ENCODE assay signal across 22 mouse cellular contexts in the genomic region with DNA sequence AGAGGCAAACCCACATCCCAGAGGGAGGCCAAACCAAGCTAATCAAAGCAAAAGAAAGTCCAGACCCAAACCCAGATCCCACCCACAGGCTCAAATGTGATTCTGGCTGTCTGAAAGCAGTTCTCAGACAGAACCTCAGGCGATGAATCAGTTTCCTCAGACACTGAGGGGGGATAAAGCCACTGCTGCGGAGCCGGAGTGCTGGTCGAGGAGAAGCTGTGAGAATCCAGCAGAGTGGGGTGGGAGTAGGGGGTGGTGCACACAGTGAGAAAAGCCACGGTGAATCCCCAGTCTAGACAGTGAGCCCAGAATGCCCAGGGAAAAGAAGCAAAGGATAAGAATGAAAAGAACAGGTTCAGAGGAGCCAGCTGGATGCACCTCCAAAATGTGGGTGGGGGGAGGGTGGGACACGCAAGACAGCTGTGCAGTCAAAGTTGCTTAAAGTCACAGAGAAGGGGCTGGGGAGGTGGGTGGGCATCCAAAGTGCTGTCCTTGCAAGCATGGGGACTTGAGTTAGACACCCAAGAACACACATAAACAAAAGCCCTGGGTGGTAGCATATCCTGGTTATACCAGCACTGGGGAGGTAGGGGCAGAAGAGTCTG.
DNase-seq lines count a peak whose midpoint lies in the region; ATAC-seq and TF ChIP-seq lines count a peak whose summit lies in the region.
"Had no signal": no experiment of that assay in that cellular context is flagged by ENCODE, and none has a peak within 500 bp of the region (broad histone marks: within the 10 kb centered on the region; RNA-seq: fewer than 3 reads in every experiment).

No protein-coding gene starts in this region.

- H3K4me1 ChIP-seq in hindbrain, embryonic 10.5 days (replicated peaks): peaks cover 30% of the 10 kb centered on the region
- no peaks in the 10 kb centered on the region; the same call in 1 of the 2 replicates for H3K4me1 ChIP-seq in hindbrain, embryonic 16.5 days (ENCODE audit: control insufficient read depth, insufficient read depth, low read depth, low read length)
- H3K4me1 ChIP-seq in embryonic facial prominence, embryonic 10.5 days: peaks cover 41% of the 10 kb centered on the region
- H3K4me1 ChIP-seq in embryonic fibroblast, embryonic 13.5 days (ENCODE audit: control insufficient read depth, insufficient read depth, low read length): peaks cover 9% of the 10 kb centered on the region; the same call in 1 of the 2 replicates
- H3K4me1 ChIP-seq: forebrain, embryonic 13.5 days had no signal

- ATAC-seq in hindbrain, embryonic 16.5 days: no peak
- ATAC-seq in megakaryocyte, adult 5-6 weeks (ENCODE audit: poor library complexity, severe bottlenecking): no peak
- ATAC-seq: forebrain, embryonic 13.5 days; lung, postnatal 0 days had no signal

- no peak overlapping the region for H3K9ac ChIP-seq in hindbrain, embryonic 16.5 days (ENCODE audit: low read depth, low read length)
- H3K9ac ChIP-seq: forebrain, embryonic 13.5 days; hindbrain, embryonic 14.5 days; neural tube, embryonic 15.5 days had no signal

- H3K79me2 ChIP-seq in macrophage (ENCODE audit: inconsistent target): no peaks in the 10 kb centered on the region

- H3K27ac ChIP-seq in hindbrain, embryonic 10.5 days: 0 out of 2 replicates have a peak overlapping the region, but pooled peaks have one; percentile 46
- no peak overlapping the region for H3K27ac ChIP-seq in hindbrain, embryonic 16.5 days (ENCODE audit: low read depth, low read length)
- peak overlapping the region; percentile 59; the same call in 1 of the 2 replicates for H3K27ac ChIP-seq in embryonic facial prominence, embryonic 10.5 days (replicated peaks)
- peak overlapping the region; percentile 87 for H3K27ac ChIP-seq in embryonic fibroblast, embryonic 13.5 days (ENCODE audit: insufficient read depth, low read length)
- peak overlapping the region; percentile 100 for H3K27ac ChIP-seq in macrophage
- H3K27ac ChIP-seq: forebrain, embryonic 13.5 days; hindbrain, embryonic 14.5 days; left cerebral cortex, adult 2 months; neural tube, embryonic 15.5 days had no signal

- no peaks in the 10 kb centered on the region for H3K36me3 ChIP-seq in hindbrain, embryonic 10.5 days
- no peaks in the 10 kb centered on the region for H3K36me3 ChIP-seq in hindbrain, embryonic 16.5 days (ENCODE audit: control insufficient read depth, insufficient read depth, low read length)
- H3K36me3 ChIP-seq in embryonic facial prominence, embryonic 10.5 days (replicated peaks): no peaks in the 10 kb centered on the region
- no peaks in the 10 kb centered on the region for H3K36me3 ChIP-seq in macrophage (ENCODE audit: inconsistent target)
- H3K36me3 ChIP-seq: neural tube, embryonic 15.5 days had no signal

- no peak overlapping the region for H3K4me2 ChIP-seq in hindbrain, embryonic 16.5 days (ENCODE audit: low read length)
- H3K4me2 ChIP-seq: forebrain, embryonic 13.5 days; hindbrain, embryonic 14.5 days; neural tube, embryonic 15.5 days had no signal

- H3K4me3 ChIP-seq in hindbrain, embryonic 10.5 days: no peak overlapping the region
- no peak overlapping the region for H3K4me3 ChIP-seq in hindbrain, embryonic 16.5 days (ENCODE audit: low read length)
- no peak overlapping the region for H3K4me3 ChIP-seq in embryonic facial prominence, embryonic 10.5 days
- no peak overlapping the region for H3K4me3 ChIP-seq in embryonic fibroblast, embryonic 13.5 days (ENCODE audit: insufficient read depth, low read length)
- H3K4me3 ChIP-seq in macrophage (ENCODE audit: inconsistent target): no peak overlapping the region
- H3K4me3 ChIP-seq: forebrain, embryonic 13.5 days; left cerebral cortex, adult 2 months; neural tube, embryonic 15.5 days had no signal

- 0 out of 2 replicates have a peak, but pooled peaks cover 4% of the 10 kb centered on the region for H3K9me3 ChIP-seq in hindbrain, embryonic 10.5 days
- H3K9me3 ChIP-seq in hindbrain, embryonic 16.5 days (ENCODE audit: control insufficient read depth, low read length): no peaks in the 10 kb centered on the region; the same call in 1 of the 2 replicates
- 0 out of 2 replicates have a peak, but pooled peaks cover 3% of the 10 kb centered on the region for H3K9me3 ChIP-seq in embryonic facial prominence, embryonic 10.5 days
- H3K9me3 ChIP-seq: forebrain, embryonic 13.5 days; neural tube, embryonic 15.5 days had no signal

- DNase-seq in hindbrain, embryonic 10.5 days (ENCODE audit: low spot score): no peak
- DNase-seq in embryonic facial prominence, embryonic 10.5 days (ENCODE audit: low spot score): no peak
- DNase-seq in testis, postnatal 10 days (ENCODE audit: low spot score): no peak
- DNase-seq: cerebellum, adult 9-10 months; gastrocnemius, postnatal 14 days; heart, postnatal 10 days; kidney, adult 11 months; kidney, postnatal 25 days; liver; midbrain, embryonic 14.5 days; right cerebral cortex, postnatal 14 days; spleen, adult 18-20 months; thymus, adult 2 months had no signal

- no peaks in the 10 kb centered on the region for H3K27me3 ChIP-seq in hindbrain, embryonic 10.5 days (ENCODE audit: insufficient read depth, poor library complexity, severe bottlenecking)
- no peaks in the 10 kb centered on the region for H3K27me3 ChIP-seq in hindbrain, embryonic 16.5 days (replicated peaks; ENCODE audit: control insufficient read depth, insufficient read depth, low read length)
- no peaks in the 10 kb centered on the region for H3K27me3 ChIP-seq in embryonic facial prominence, embryonic 10.5 days (replicated peaks; ENCODE audit: low read depth, poor library complexity, severe bottlenecking)
- H3K27me3 ChIP-seq: forebrain, embryonic 13.5 days; neural tube, embryonic 15.5 days had no signal

- no peak for TF ChIP-seq CTCF in embryonic fibroblast, embryonic 13.5 days (IDR thresholded peaks at IDR 0.05; ENCODE audit: borderline replicate concordance, insufficient read depth, low read length)

- TF ChIP-seq POLR2A in embryonic fibroblast, embryonic 13.5 days (IDR thresholded peaks at IDR 0.05; ENCODE audit: low read depth, low read length): no peak

- whole genome bisulfite sequencing in hindbrain, embryonic 10.5 days: 75% methylated on average over 6 of the region's 6 CpGs
- WGBS in hindbrain, embryonic 16.5 days: 77% methylated on average over 6 of the region's 6 CpGs
- 78% methylated on average over 6 of the region's 6 CpGs for WGBS in embryonic facial prominence, embryonic 10.5 days
- 94% methylated on average over 6 of the region's 6 CpGs for WGBS in macrophage (ENCODE audit: missing documents)
